Mouse (Mus musculus): ENCODE measurements around the gene Zfp13. TPM values are rescaled to one million over a fixed set of nuclear protein-coding genes. Genes with fewer than 3 reads are reported as not detected.

Zfp13 gene
- polyA plus RNA-seq, 1 experiment from 2014 or later, result 8.9 TPM

DNA sequence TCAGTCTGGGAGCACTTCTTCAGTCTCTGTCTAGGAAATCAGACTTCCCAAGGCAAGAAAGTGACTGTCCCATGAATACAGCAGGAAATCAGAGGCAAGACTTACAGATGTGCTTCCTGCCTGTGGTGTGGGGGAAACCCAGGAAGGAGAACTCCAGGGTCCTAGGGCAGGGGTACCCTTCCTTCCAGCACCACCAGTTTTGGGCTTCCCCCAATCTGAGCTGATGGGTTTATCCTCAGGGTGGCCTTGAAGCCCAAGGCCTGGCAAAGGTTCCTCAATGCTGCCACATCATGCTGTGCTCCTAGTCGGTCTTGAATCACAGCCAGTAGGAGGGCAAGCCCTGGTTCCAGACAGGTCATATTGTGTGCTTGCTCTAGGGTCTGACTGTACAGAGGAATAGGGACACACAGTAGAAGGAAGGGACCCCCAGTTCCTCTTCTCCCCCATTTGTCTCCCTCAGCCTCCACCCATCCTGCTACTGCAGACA, 45.6 kb downstream of the Zfp13 start:
- Histone ChIP-seq H3K27ac (replicated peaks in 1 of 2; ENCODE audit: control insufficient read depth in 1 of 2, insufficient read depth in 1 of 2, low read depth in 2 of 2, low read length in 2 of 2) (no peak overlapping the region), H3K4me1 (ENCODE audit: control insufficient read depth in 2 of 2, insufficient read depth in 2 of 2, low read length in 2 of 2) (peaks cover 0 to 16% of the 10 kb centered on the region in 2 experiments; a peak in 2 of 4 replicates), H3K9ac (ENCODE audit: low read length) (no peak overlapping the region), H3K36me3 (ENCODE audit: control insufficient read depth, insufficient read depth, low read length) (peaks cover 42% of the 10 kb centered on the region), H3K4me3 (ENCODE audit: control insufficient read depth in 1 of 2, insufficient read depth in 1 of 2, low read depth in 1 of 2, low read length in 2 of 2) (no peak overlapping the region), H3K9me3 (ENCODE audit: control insufficient read depth, low read length) (no peaks in the 10 kb centered on the region), H3K4me2 (ENCODE audit: low read length) (no peak overlapping the region), H3K27me3 (ENCODE audit: control insufficient read depth, insufficient read depth, low read length) (no peaks in the 10 kb centered on the region)
- 62% methylated on average over 1 of the region's 1 CpGs for WGBS
- no peak for ATAC-seq (ENCODE audit: insufficient number of reproducible peaks, insufficient read depth, low FRiP score, low read depth)

DNA sequence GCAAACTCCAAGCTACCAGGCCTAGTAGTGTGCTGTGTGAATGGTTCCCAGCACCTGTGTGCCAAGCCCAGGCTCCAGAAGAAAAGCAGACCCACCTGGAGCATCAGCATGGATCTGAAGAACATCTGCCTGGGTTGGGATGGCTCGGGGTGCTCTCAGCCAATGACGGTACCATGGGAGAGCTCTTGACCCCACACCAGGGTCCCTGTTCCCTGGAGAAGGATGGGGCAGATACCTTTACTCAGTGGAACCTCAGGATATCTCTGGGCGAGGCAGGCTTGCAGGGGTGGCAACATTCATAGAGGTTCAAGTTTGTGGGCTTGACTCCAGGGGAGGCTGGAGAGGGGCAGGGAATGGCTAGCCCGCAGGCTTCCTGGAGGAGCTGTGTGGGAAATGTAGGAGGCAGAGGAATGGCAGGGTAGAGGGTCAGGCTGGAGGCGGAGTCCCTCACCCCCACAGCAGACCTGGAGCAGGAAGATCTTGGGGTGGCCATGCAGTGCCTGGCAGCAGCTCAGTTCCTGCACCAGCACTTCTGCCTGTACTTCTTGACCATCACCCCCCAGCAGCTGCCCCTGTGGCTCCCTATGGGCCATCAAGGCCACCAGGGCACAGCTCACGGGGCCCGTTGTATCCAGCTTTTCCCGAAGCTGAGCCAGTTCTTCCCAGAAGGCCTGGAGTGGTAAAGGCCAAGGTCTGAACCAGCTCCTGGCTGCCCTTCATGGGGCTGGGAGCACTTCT, 46.2 kb downstream of the Zfp13 start:
- H3K4me3 ChIP-seq (ENCODE audit: control insufficient read depth in 1 of 2, insufficient read depth in 1 of 2, low read depth in 1 of 2, low read length in 2 of 2), result no peak overlapping the region
- H3K4me2 ChIP-seq (ENCODE audit: low read length), result no peak overlapping the region
- no peak overlapping the region for H3K27ac ChIP-seq (replicated peaks in 1 of 2; ENCODE audit: control insufficient read depth in 1 of 2, insufficient read depth in 1 of 2, low read depth in 2 of 2, low read length in 2 of 2)
- H3K9ac ChIP-seq (ENCODE audit: low read length), result no peak overlapping the region
- H3K4me1 ChIP-seq (ENCODE audit: control insufficient read depth in 2 of 2, insufficient read depth in 2 of 2, low read length in 2 of 2), result peaks cover 0 to 16% of the 10 kb centered on the region in 2 experiments; a peak in 2 of 4 replicates
- no peaks in the 10 kb centered on the region for H3K27me3 ChIP-seq (ENCODE audit: control insufficient read depth, insufficient read depth, low read length)
- peaks cover 36% of the 10 kb centered on the region for H3K36me3 ChIP-seq (ENCODE audit: control insufficient read depth, insufficient read depth, low read length)
- no peaks in the 10 kb centered on the region for H3K9me3 ChIP-seq (ENCODE audit: control insufficient read depth, low read length)
- WGBS, result 84% methylated on average over 8 of the region's 8 CpGs
- no peak for ATAC-seq (ENCODE audit: insufficient number of reproducible peaks, insufficient read depth, low FRiP score, low read depth)

DNA sequence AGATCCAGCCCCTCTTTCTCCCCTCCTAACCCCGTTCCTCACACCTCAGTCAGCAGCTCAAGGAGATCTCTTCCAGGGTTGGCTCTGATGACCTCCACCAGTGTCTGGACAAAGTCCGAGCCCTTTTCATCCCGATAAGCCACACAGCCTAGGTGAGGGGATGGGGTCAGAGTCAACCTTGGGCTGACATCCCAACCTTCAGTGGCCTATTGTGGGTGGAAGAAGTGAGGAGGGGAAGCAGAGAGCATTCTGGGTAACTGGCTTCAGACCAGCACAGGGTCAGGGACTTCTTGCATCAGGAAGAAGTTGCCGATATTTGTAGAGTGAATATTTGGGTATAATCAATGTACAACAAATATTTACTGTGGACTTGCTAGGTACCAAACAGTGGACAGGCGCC, 47.3 kb downstream of the Zfp13 start:
- H3K9ac ChIP-seq (ENCODE audit: low read length), result no peak overlapping the region
- 63% methylated on average over 5 of the region's 5 CpGs for WGBS
- H3K4me1 ChIP-seq (ENCODE audit: control insufficient read depth in 2 of 2, insufficient read depth in 2 of 2, low read length in 2 of 2), result peaks cover 0 to 16% of the 10 kb centered on the region in 2 experiments; a peak in 2 of 4 replicates
- H3K4me3 ChIP-seq (ENCODE audit: control insufficient read depth in 1 of 2, insufficient read depth in 1 of 2, low read depth in 1 of 2, low read length in 2 of 2), result no peak overlapping the region
- H3K4me2 ChIP-seq (ENCODE audit: low read length), result no peak overlapping the region
- ATAC-seq (ENCODE audit: insufficient number of reproducible peaks, insufficient read depth, low FRiP score, low read depth), result no peak
- H3K9me3 ChIP-seq (ENCODE audit: control insufficient read depth, low read length), result no peaks in the 10 kb centered on the region
- H3K36me3 ChIP-seq (ENCODE audit: control insufficient read depth, insufficient read depth, low read length), result peaks cover 25% of the 10 kb centered on the region
- no peaks in the 10 kb centered on the region for H3K27me3 ChIP-seq (ENCODE audit: control insufficient read depth, insufficient read depth, low read length)
- no peak overlapping the region for H3K27ac ChIP-seq (replicated peaks in 1 of 2; ENCODE audit: control insufficient read depth in 1 of 2, insufficient read depth in 1 of 2, low read depth in 2 of 2, low read length in 2 of 2)

DNA sequence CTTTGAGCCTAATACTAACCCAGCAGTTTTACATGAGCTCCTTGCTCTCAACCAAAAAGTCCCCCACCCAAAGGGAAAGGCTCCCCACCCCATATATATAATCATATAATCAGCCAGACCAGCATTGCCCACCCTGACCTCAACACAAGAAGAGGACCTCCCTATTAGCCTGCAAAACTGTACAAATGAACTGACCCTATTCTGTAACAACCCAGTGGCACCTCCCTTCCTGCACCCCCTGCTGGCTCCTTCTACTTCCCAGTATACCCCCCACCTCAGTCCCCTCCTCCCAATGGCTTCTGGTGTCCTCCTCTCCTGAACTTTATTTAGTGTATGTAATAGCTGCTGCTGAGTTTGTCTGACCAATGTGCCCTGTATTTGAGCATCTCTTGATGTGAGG, 47.9 kb downstream of the Zfp13 start:
- Histone ChIP-seq H3K9me3 (ENCODE audit: control insufficient read depth, low read length) (no peaks in the 10 kb centered on the region), H3K4me1 (ENCODE audit: control insufficient read depth in 2 of 2, insufficient read depth in 2 of 2, low read length in 2 of 2) (peaks cover 0 to 16% of the 10 kb centered on the region in 2 experiments; a peak in 2 of 4 replicates), H3K9ac (ENCODE audit: low read length) (peak overlapping the region; percentile 71; the same call in 1 of the 2 replicates), H3K36me3 (ENCODE audit: control insufficient read depth, insufficient read depth, low read length) (peaks cover 19% of the 10 kb centered on the region), H3K4me3 (ENCODE audit: control insufficient read depth in 1 of 2, insufficient read depth in 1 of 2, low read depth in 1 of 2, low read length in 2 of 2) (peak overlapping the region in 1 of 2 experiments; percentile 59; a peak in 3 of 4 replicates), H3K4me2 (ENCODE audit: low read length) (peak overlapping the region; percentile 85), H3K27me3 (ENCODE audit: control insufficient read depth, insufficient read depth, low read length) (no peaks in the 10 kb centered on the region), H3K27ac (replicated peaks in 1 of 2; ENCODE audit: control insufficient read depth in 1 of 2, insufficient read depth in 1 of 2, low read depth in 2 of 2, low read length in 2 of 2) (no peak overlapping the region)
- no peak for ATAC-seq (ENCODE audit: insufficient number of reproducible peaks, insufficient read depth, low FRiP score, low read depth)

DNA sequence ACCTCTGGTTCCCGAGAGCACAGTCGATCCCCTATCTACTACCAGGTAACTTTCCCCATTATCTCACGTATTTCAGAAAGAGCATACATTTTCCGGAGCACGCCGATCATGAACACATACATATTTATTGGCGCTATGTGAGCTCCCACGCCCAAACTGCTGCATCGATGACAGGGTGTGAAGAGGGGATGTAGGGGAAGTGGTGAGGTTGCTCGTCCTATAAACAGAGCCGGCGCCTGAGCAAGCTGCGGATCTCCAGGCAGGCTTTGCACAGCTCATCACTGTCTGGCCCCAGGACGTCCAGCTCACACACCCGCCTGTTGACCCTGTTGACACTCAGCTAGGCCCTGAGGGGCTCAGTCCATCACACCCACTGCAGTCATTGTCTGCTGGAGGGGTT, 48.4 kb downstream of the Zfp13 start:
- Histone ChIP-seq H3K9ac (ENCODE audit: low read length) (peak overlapping the region; percentile 71), H3K4me3 (ENCODE audit: control insufficient read depth in 1 of 2, insufficient read depth in 1 of 2, low read depth in 1 of 2, low read length in 2 of 2) (peak overlapping the region; percentile 59 to 70), H3K4me1 (ENCODE audit: control insufficient read depth in 2 of 2, insufficient read depth in 2 of 2, low read length in 2 of 2) (peaks cover 0 to 16% of the 10 kb centered on the region in 2 experiments; a peak in 2 of 4 replicates), H3K9me3 (ENCODE audit: control insufficient read depth, low read length) (no peaks in the 10 kb centered on the region), H3K27me3 (ENCODE audit: control insufficient read depth, insufficient read depth, low read length) (no peaks in the 10 kb centered on the region), H3K27ac (replicated peaks in 1 of 2; ENCODE audit: control insufficient read depth in 1 of 2, insufficient read depth in 1 of 2, low read depth in 2 of 2, low read length in 2 of 2) (peak overlapping the region; percentile 68 to 70), H3K4me2 (ENCODE audit: low read length) (peak overlapping the region; percentile 85), H3K36me3 (ENCODE audit: control insufficient read depth, insufficient read depth, low read length) (peaks cover 13% of the 10 kb centered on the region)
- peak; percentile 5; the same call in 1 of the 2 replicates for ATAC-seq (ENCODE audit: insufficient number of reproducible peaks, insufficient read depth, low FRiP score, low read depth)
- WGBS, result under 1% methylated on average over 15 of the region's 15 CpGs

DNA sequence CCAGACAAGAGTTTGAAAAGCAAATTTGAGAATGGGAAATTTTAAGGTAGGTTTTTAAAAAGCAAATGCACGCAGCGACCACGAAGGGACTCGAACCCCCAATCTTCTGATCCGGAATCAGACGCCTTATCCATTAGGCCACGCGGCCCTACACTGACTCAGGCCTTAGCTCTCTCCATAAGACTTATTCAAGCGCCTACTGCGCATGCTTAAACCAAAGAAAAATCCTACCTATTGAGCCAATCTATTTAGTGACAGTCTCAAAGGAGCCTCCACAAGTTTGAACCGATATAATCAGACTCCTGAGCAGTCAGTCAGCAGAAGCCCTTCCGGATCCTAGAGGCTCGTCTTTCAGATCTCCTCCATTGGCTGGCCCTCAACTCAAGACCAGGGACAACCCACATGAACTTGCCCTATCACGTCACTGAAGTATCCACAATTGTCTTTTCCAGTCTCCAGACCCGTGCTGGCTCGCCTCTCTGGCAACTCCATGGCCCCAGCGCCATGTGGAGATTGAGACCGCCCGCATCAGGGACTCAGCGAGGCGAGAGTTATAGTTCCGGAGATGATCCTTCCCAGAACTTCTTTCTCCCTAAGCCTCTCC, 49.0 kb downstream of the Zfp13 start:
- Histone ChIP-seq H3K4me1 (ENCODE audit: control insufficient read depth in 2 of 2, insufficient read depth in 2 of 2, low read length in 2 of 2) (peaks cover 0 to 16% of the 10 kb centered on the region in 2 experiments; a peak in 2 of 4 replicates), H3K36me3 (ENCODE audit: control insufficient read depth, insufficient read depth, low read length) (peaks cover 8% of the 10 kb centered on the region; the same call in 1 of the 2 replicates), H3K27me3 (ENCODE audit: control insufficient read depth, insufficient read depth, low read length) (no peaks in the 10 kb centered on the region), H3K4me2 (ENCODE audit: low read length) (peak overlapping the region; percentile 85), H3K4me3 (ENCODE audit: control insufficient read depth in 1 of 2, insufficient read depth in 1 of 2, low read depth in 1 of 2, low read length in 2 of 2) (peak overlapping the region; percentile 59 to 70), H3K9me3 (ENCODE audit: control insufficient read depth, low read length) (no peaks in the 10 kb centered on the region), H3K27ac (replicated peaks in 1 of 2; ENCODE audit: control insufficient read depth in 1 of 2, insufficient read depth in 1 of 2, low read depth in 2 of 2, low read length in 2 of 2) (peak overlapping the region; percentile 68 to 70), H3K9ac (ENCODE audit: low read length) (peak overlapping the region; percentile 71)
- ATAC-seq (ENCODE audit: insufficient number of reproducible peaks, insufficient read depth, low FRiP score, low read depth), result peak; percentile 54
- WGBS, result under 1% methylated on average over 22 of the region's 22 CpGs

DNA sequence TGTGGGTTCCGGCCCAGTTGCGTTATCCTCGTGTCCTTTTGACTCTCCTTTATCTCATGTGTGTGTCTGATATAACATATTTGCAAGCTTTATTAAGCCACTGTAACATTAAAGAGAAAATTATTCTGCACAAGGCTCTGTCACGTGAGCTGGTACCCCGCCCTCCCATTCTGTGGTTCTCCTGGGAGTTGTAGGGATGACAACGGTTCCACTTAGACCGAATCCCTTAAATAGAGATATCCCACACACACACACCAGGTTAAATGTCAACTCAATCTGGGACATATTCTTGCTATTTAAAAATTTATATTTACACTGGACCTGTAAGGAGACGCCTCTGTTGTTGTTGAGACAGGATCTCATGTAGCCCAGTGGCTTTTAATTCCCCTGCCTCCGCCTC, 49.8 kb downstream of the Zfp13 start:
- Histone ChIP-seq H3K9me3 (ENCODE audit: control insufficient read depth, low read length) (no peaks in the 10 kb centered on the region), H3K4me3 (ENCODE audit: control insufficient read depth in 1 of 2, insufficient read depth in 1 of 2, low read depth in 1 of 2, low read length in 2 of 2) (peak overlapping the region; percentile 52 to 59), H3K4me2 (ENCODE audit: low read length) (peak overlapping the region; percentile 85), H3K4me1 (ENCODE audit: control insufficient read depth in 2 of 2, insufficient read depth in 2 of 2, low read length in 2 of 2) (peaks cover 0 to 16% of the 10 kb centered on the region in 2 experiments; a peak in 2 of 4 replicates), H3K9ac (ENCODE audit: low read length) (peak overlapping the region; percentile 71), H3K27ac (replicated peaks in 1 of 2; ENCODE audit: control insufficient read depth in 1 of 2, insufficient read depth in 1 of 2, low read depth in 2 of 2, low read length in 2 of 2) (no peak overlapping the region), H3K27me3 (ENCODE audit: control insufficient read depth, insufficient read depth, low read length) (no peaks in the 10 kb centered on the region), H3K36me3 (ENCODE audit: control insufficient read depth, insufficient read depth, low read length) (no peaks in the 10 kb centered on the region)
- WGBS, result 6% methylated on average over 9 of the region's 9 CpGs
- no peak for ATAC-seq (ENCODE audit: insufficient number of reproducible peaks, insufficient read depth, low FRiP score, low read depth)
